Mouse (Mus musculus) ES-E14 (cell line): ENCODE results near the gene Smoc2. TPM values are rescaled to one million over a fixed set of nuclear protein-coding genes. Genes with fewer than 3 reads are reported as not detected.

Experiments
- DNase-seq: peaks from one replicate; pipeline ENCODE4 v3.0.0-alpha.2; 2013; ENCODE audit warnings: low read depth, low spot score
- H3K27ac ChIP-seq: 2 replicates; pipeline ENCODE4 v1.5.1; 2012; ENCODE audit warnings: low read depth, mild to moderate bottlenecking, low read length, moderate library complexity, mixed read lengths; ENCODE audit not compliant: poor library complexity, insufficient read depth, severe bottlenecking
- H3K36me3 ChIP-seq: 2 replicates; pipeline ENCODE4 v1.6.1; 2012; ENCODE audit warnings: mild to moderate bottlenecking, low read length, moderate library complexity, mixed read lengths; ENCODE audit not compliant: control insufficient read depth, poor library complexity, insufficient read depth, severe bottlenecking
- H3K4me1 ChIP-seq, 2 experiments: fragments of 150-350 bp in 1 of 2; sonication (generic) in 1 of 2; 2 replicates each; pipeline ENCODE4 v1.6.1; 2012; ENCODE audit warnings: low read length in 2 of 2, mild to moderate bottlenecking in 1 of 2, mixed read lengths in 1 of 2; ENCODE audit not compliant: control insufficient read depth in 2 of 2, insufficient read depth in 2 of 2, poor library complexity in 1 of 2
- H3K4me3 ChIP-seq, 2 experiments: fragments of 150-350 bp in 1 of 2; sonication (generic) in 1 of 2; 2 replicates each; pipeline ENCODE4 v1.5.1; 2012; ENCODE audit warnings: low read length in 2 of 2, low read depth in 1 of 2, mild to moderate bottlenecking in 1 of 2, mixed read lengths in 1 of 2; ENCODE audit not compliant: insufficient read depth in 1 of 2, poor library complexity in 1 of 2, severe bottlenecking in 1 of 2
- H3K9ac ChIP-seq: 2 replicates; pipeline ENCODE4 v1.6.1; 2012; ENCODE audit warnings: low read depth, mild to moderate bottlenecking, low read length, mixed read lengths; ENCODE audit not compliant: poor library complexity, insufficient read depth, severe bottlenecking
- H3K9me3 ChIP-seq: fragments of 150-350 bp; sonication (generic); 2 replicates; pipeline ENCODE4 v1.6.1; 2012; ENCODE audit warnings: low read depth, mild to moderate bottlenecking, low read length; ENCODE audit not compliant: control insufficient read depth, insufficient read depth
- CHD2 ChIP-seq: IDR thresholded peaks from 2 replicates; pipeline ENCODE4 v1.6.1; 2014; ENCODE audit warnings: mild to moderate bottlenecking, low read depth, low read length, inconsistent platforms
- HCFC1 ChIP-seq: IDR thresholded peaks from 2 replicates; pipeline ENCODE4 v1.6.1; 2012; ENCODE audit warnings: low read length, inconsistent platforms, borderline replicate concordance; ENCODE audit not compliant: insufficient read depth
- MAFK ChIP-seq: IDR thresholded peaks from 2 replicates; pipeline ENCODE4 v1.6.1; 2014; ENCODE audit warnings: mild to moderate bottlenecking, low read depth, low read length, inconsistent platforms; ENCODE audit not compliant: insufficient read depth
- ZC3H11A ChIP-seq: IDR thresholded peaks from 2 replicates; pipeline ENCODE4 v1.6.1; 2012; ENCODE audit warnings: low read depth, mild to moderate bottlenecking, inconsistent platforms, low read length, borderline replicate concordance
- ZNF384 ChIP-seq: IDR thresholded peaks from 2 replicates; pipeline ENCODE4 v1.6.1; 2012; ENCODE audit warnings: low read depth, low read length, inconsistent platforms
- in situ Hi-C, 2 experiments: fragments of 600-800 bp; cut with MboI; formaldehyde crosslinking; loops; one replicate each; pipeline ENCODE4 v1.15.1; 2025; ENCODE audit warnings: low sequenced_read_pairs in 2 of 2, inconsistent platforms in 1 of 2; ENCODE audit not compliant: unreplicated experiment in 2 of 2
- total RNA-seq: library from RNA; depleted of rRNA; stranded (reverse); fragments of 300-350 nt; gene quantifications from 2 replicates; pipeline ENCODE4 v1.2.3, GENCODE M21; 2012

Smoc2 gene
- total RNA-seq, 1 experiment: 3.1 TPM

GRCm38 (mm10) chr17:14392443-14392842 is 113.1 kb downstream of the Smoc2 start:
- Histone ChIP-seq H3K27ac (no peak overlapping the region), H3K36me3 (no peaks in the 10 kb centered on the region), H3K4me3 (no peak overlapping the region), H3K4me1 (no peaks in the 10 kb centered on the region), H3K9ac (no peak overlapping the region), H3K9me3 (no peaks in the 10 kb centered on the region)
- in situ Hi-C loops: no loop called here
- no peak for TF ChIP-seq MAFK
- no peak for TF ChIP-seq ZC3H11A
- TF ChIP-seq HCFC1: no peak
- no peak for DNase-seq

- Histone ChIP-seq H3K9ac (no peak overlapping the region), H3K27ac (no peak overlapping the region), H3K4me3 (no peak overlapping the region), H3K4me1 (no peaks in the 10 kb centered on the region), H3K9me3 (no peaks in the 10 kb centered on the region), H3K36me3 (no peaks in the 10 kb centered on the region)
- no peak for DNase-seq
- TF ChIP-seq CHD2 (no peak), ZC3H11A (no peak), HCFC1 (no peak), MAFK (no peak)
- in situ Hi-C loops: no loop called here
Measured at GRCm38 (mm10) chr17:14394861-14395260, 115.6 kb downstream of the Smoc2 start.

GRCm38 (mm10) chr17:14397456-14397855 is 118.2 kb downstream of the Smoc2 start:
- Histone ChIP-seq H3K4me1 (no peaks in the 10 kb centered on the region), H3K36me3 (no peaks in the 10 kb centered on the region)
- DNase-seq: no peak

GRCm38 (mm10) chr17:14398650-14399424 is 119.5 kb downstream of the Smoc2 start:
- Histone ChIP-seq H3K4me1 (no peaks in the 10 kb centered on the region), H3K9me3 (no peaks in the 10 kb centered on the region), H3K4me3 (no peak overlapping the region), H3K36me3 (no peaks in the 10 kb centered on the region), H3K27ac (no peak overlapping the region), H3K9ac (no peak overlapping the region)
- TF ChIP-seq CHD2 (no peak), MAFK (no peak), ZC3H11A (no peak), ZNF384 (no peak), HCFC1 (no peak)
- no peak for DNase-seq
- in situ Hi-C loops: no loop called here

More at GRCm38 (mm10) chr17:14397456-14397855, 118.2 kb downstream of the Smoc2 start:
- Histone ChIP-seq H3K27ac (no peak overlapping the region), H3K4me3 (no peak overlapping the region), H3K9ac (no peak overlapping the region), H3K9me3 (no peaks in the 10 kb centered on the region)
- in situ Hi-C loops: no loop called here
- TF ChIP-seq HCFC1: no peak
- TF ChIP-seq MAFK: no peak
- no peak for TF ChIP-seq ZNF384

- H3K36me3 ChIP-seq: no peaks in the 10 kb centered on the region
- H3K9me3 ChIP-seq: no peaks in the 10 kb centered on the region
- no peak for TF ChIP-seq HCFC1
- TF ChIP-seq MAFK: no peak
- TF ChIP-seq CHD2: no peak
- TF ChIP-seq ZC3H11A: no peak
- no peak for TF ChIP-seq ZNF384
- H3K27ac ChIP-seq: no peak overlapping the region
- no peak overlapping the region for H3K9ac ChIP-seq
- no peak for DNase-seq
- H3K4me3 ChIP-seq: no peak overlapping the region
- in situ Hi-C loops: no loop called here
- H3K4me1 ChIP-seq: no peaks in the 10 kb centered on the region
Measured at GRCm38 (mm10) chr17:14400960-14401359, 121.7 kb downstream of the Smoc2 start.
